Mouse (Mus musculus): ENCODE data around the gene Lif.

DNA sequence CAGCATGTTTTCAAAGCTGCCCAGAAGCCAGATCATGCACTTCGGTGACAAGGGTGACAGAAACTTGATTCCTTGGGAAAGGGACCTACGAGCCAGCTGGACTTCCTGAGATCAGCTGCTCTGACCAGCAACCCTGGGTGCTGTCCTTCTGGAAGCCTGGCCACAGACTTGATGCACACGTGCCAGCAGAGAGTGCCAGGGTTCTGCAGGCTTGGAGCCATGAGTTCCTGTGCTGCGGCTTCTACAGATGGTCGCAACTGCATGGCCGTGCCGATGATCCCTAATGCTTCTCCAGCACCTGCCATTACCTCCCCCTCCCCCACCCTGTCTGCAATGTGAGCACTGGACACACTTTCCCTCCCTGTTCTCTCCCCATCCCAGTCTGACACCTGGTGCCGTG is 28.9 kb upstream of the Lif start:
- TF ChIP-seq CTCF (IDR thresholded peaks at IDR 0.05; ENCODE audit: borderline replicate concordance, extremely low read depth, insufficient read depth, insufficient read length) (no peak), POLR2A (IDR thresholded peaks at IDR 0.05; ENCODE audit: borderline replicate concordance, extremely low read depth, insufficient read depth, insufficient read length, poor library complexity, severe bottlenecking) (no peak)

Data from brain, embryonic 14.5 days (tissue).